Mouse (Mus musculus) thymus, adult 18-20 months (tissue): ENCODE results near the gene Khdrbs2.

Experiments used
- DNase-seq, 2 experiments: peaks; one replicate each; pipeline ENCODE4 v3.0.0; 2022; ENCODE audit warnings: mixed read lengths in 2 of 2

The Khdrbs2 gene

DNA sequence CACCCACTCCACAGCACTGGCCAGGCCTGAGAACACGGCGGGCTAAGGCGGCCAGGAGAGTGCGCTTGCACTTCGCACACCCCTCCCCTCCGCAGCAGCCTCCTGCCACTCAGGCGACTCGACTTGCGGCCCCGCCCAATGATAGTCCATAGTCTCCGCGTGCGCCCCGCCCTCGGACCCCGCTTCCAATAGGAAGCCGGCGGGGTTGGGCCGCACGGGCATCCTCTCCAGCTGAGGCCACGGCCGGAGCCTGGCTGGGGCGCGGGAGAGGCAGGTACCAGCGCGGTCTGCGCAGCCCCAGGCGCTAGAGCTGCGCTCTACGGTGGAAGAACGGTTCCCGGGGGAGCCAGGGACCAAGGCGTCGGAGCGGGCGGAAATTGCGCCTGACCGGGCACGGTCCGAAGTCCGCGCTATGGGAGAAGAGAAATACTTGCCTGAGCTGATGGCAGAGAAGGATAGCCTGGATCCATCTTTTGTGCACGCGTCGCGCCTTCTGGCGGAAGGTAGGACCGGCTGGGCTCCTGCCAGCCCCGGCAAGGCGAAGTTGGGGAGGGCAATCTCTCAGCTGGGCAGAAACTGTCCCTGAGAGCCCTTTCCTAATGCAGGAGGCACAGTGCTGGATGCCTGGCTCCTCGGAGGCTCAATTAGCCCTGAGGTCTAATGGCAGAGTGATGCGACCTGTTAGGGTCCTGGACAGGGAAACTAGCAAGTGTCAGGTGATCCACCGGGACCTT is at the start of gene Khdrbs2:
Gene Khdrbs2, plus strand, starts transcription at position 209 of the 734 bp plus-strand sequence.
- no peak for DNase-seq

DNA sequence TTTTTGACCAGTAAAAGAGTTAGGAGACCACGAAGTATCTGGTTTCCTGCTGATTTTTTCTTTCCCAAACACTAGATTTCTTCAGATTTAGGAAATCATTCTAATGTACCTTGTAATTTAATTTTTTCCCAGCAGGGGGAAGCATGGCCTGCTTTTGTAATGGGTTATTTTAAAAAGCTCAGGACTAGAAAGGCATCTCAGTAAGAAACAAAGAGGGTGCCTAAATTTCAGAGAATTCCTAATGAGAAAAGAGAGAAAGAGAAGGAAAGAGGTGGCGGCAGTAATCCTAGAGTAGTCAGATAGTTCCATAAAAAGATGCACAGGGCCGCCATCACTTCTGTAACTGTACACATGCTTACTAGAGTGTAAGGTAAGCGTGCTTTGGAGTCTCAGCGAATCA is 2.1 kb downstream of the Khdrbs2 start:
- no peak for DNase-seq

DNA sequence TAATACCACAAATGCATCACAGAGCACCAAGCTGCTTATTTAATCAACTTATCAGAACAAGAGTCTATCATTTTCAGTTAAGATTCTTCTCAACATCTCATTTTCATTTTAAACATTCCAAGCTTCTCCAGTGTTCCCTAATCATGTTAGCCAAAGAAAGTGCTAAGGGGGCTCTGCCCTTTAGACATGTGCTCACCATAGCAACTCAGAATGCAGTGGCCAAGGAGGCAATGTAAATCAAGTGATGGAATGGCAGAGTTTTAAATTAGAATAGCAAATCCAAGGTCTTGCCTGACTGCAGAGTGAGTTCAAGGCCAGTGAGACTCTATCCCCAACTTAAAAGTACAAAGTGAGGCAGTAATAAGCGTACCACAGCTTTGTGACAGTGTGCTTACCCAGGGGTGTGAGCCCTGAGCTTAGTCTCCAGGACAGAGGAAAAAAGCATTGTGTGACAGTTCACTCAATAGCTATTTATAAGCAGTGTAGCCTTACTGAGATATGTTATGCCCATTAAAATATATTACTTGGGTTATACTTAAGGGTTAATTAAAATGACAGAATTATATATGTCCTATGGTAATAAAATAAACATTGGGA is 27.2 kb downstream of the Khdrbs2 start:
- no peak for DNase-seq

DNA sequence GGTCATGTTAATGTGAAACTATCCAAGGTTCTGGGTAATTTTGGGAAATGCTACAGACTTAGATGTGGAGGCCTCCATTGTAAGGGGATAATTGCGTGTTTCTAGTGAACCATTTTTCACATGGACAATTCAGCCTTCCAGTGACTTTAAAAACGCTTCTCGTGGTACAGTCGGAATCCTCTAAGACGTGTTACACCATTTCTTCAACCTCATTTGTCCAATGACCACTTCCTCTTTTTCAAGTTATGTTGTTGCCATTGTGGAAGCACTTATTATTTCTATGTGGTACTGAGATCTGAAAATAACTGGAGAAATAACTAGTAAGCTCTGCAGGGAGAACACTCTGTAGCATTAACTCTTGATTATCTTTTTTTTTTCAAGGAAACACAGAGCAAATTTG is 75.9 kb downstream of the Khdrbs2 start:
- no peak for DNase-seq

DNA sequence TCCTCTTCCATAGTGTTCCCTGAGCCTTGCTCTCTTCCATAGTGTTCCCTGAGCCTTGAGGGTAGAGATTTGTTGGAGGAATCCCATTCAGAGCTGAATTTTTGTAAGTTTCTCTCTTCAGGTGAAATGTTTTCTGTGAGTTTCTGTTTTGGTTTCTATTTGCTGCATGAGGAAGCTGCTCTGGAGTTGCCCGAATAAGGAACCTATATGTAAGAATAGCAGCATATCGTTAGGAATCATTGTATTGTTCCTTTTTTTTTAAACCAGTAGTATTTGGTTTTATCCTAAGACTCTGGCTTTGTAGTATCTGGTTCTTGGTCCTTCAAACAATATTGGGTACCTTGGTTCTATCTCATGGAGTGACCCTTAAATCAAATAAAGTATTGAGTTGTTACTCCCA is 77.1 kb downstream of the Khdrbs2 start:
- no peak for DNase-seq

DNA sequence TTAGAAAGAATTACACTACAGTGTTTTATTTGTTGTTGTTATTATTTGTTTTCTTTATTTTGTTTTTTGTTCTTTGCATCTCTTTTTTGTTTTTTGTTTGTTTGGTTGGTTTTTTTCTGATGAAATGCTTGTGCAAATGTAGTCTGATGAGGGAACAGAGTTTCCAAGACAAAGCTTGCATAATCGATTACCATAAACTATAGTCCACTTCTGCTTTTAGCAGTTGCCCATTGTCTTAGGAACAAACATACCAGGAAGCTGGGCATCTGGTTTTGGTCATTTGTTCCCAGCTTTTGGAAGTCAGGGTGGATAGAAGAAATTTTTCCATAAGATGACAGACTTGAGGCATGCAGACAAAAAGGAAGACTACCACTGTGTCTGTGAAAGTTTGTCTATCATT is 77.8 kb downstream of the Khdrbs2 start:
- DNase-seq = no peak

DNA sequence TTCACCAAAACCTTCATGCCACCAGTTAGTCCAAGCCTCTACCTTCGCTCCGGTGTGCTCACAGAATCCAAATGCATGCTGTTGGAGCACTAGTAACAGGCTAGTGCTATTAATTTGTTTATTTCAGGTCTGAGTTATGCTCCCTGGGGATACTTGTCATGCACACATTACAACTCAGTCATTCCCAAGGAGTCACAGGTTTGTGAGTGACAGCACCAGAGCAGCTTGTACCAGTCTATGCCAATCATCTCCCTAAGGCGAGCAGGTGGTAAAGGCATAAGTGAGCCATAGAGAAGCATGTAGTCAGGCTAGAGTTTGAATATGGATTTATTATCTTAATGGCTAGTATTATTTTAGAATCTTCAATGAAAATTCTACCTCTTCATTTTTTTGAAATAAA is 86.4 kb downstream of the Khdrbs2 start:
- DNase-seq = no peak

DNA sequence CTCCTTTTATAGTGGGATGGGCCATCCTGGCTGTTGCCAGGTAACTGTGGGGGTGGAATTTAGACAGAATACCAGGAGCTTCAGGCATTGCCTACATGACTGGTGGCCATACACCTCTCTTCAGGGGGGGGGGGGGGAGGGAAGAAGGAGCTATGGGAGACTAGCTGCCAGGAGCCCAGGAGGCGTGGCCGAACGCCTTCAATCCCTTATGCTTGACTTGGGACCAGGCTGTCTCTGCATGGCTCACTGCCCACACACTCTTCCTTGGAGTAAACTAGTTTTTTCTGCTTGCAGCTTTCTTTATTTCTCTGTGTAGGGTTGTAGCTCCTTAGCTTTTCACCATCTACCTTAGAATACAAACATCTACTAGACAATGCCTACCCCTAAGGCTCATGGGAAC is 98.0 kb downstream of the Khdrbs2 start:
- no peak for DNase-seq

DNA sequence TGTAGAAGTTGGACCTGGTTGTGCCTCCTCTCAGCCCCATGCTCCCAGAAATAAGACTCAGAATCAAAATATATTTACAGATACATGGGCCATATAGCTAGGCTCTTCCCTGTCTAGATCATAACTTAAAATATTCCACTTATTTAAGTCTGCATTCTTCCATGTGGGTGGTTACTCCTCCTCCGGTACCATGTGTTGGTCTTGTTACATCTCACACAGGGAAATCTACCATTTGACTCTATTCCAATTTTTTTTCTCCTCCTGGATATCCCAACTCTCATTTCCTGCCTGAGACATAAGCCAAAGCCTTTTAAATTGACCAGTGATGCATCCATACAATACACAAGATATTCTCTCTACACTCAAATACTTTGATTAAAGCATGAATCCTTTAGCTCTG is 122.2 kb downstream of the Khdrbs2 start:
- no peak for DNase-seq

DNA sequence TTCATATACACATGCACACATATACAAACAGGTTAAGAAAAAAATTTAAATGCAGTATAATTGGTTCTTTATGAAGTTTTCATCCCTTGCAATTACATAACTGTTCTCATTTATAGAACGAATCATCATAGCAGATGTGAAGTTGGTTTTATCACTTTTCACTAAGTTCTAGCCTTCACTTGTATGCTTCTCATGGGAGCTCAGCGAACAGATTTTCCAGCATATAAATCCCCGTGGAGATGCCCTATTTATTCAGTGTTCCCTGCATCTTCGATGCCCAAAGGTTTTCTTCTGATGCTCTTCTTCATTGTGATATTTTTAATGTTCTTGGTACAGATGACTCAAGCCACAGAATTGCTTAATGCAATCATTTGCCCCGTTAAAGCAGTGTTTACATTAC is 128.9 kb downstream of the Khdrbs2 start:
- DNase-seq = no peak

DNA sequence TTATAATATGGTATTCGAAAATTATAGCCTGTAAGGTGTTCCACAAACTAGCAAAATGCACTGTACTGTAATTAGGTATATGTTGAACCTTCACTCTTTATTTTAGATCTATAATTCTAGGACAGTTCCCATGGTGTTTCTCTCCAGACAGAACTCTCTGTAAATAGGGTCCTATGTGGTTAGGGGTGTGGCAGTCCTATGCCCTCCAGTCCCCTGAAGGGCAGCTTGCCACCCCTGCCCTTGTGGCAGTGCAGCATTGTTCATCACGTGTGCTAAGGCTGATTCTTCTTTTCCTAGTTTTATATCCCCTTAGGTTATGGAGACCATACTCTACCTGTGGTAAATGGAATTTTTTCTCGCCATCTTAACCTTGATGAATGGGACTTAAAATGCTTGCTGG is 136.6 kb downstream of the Khdrbs2 start:
- DNase-seq = no peak

DNA sequence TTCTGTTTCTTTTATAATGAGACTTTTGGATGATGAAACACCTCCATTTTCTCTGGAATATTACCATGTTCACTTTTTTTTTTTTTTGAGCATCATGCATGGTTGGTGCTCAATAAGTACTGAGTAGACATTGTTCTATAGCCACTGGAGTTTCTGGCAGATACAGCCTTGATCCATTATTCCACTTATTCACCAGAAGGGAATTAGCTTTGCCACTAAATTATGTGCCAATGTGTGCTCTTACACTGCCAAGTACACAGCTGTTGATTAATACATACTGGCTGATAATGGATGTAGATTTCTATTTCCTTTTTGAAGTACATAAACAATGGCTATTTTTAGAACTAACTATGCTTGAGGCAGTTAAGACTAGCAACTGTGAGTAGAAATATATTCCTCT is 137.1 kb downstream of the Khdrbs2 start:
- no peak for DNase-seq

DNA sequence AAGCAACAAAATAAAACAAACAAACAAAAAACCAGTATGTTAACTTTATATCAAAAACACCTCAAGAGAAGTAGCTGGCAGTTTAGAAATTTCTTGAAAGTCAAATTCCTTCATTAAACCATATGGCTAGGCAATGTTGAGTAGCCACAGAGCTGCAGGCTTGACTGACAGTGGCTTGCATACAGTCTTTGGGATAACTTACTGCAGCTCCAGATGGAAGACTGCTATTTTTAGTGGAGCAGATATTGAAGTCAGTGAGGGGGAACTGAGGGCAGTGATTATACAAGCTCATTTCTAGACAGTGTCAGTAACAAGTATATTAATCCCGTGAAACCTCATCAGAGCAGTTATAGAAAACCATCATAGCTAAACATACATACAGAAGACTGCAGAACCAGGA is 166.6 kb downstream of the Khdrbs2 start:
- no peak for DNase-seq

DNA sequence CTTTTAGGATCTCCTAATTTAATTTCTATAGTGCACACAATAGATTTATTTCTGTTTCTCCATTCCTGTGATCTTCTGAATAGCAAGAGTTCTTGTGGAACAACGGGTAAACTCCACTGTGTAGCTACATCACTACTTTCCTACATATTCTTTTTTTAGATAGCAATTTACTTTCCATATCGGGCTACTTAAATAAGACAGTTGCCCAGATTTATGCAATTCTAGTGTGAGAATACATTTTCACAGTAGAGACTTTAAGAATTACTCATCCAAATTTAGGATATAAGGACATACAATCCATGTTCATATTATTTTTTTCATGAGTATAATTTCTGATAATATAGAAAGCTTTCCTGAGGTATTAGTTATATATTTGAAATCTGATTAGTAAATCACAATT is 175.0 kb downstream of the Khdrbs2 start:
- DNase-seq = no peak

DNA sequence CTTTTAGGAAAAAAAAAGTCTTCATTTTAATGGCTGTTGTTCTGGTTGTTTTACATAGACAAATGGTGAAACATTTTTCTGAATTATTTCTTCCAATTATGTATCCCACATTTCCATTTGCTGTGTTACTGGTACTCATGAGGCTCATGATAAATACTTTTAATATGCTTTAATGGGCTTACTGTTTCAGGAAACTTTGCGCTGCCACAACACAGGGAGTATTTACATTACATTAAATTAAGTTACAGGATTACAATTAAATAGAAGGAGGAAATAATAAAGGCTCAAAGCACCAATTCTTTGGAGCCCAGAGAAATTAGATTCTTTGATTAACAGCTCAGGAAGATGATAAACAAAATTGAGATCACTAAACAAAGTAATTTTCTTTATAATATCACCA is 179.6 kb downstream of the Khdrbs2 start:
- DNase-seq = no peak

DNA sequence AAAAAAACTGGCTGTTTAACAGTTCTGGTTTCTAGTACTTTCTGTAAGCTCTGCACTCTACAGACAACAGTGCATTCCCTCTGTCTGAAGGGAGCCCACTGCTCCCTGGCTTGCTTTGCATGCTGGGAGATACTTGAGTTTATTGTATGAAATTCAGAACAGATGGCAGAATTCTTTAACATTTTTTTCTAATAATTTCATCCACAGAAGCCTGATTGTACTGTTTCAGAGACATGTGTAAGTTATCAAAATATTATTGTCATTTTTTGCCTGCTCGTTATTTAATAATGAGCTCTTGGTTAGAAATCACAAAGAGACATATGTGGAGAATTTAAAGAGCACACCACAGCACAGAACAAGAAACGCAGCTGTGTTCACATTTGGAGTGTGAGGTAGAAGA is 191.0 kb downstream of the Khdrbs2 start:
- DNase-seq = no peak

DNA sequence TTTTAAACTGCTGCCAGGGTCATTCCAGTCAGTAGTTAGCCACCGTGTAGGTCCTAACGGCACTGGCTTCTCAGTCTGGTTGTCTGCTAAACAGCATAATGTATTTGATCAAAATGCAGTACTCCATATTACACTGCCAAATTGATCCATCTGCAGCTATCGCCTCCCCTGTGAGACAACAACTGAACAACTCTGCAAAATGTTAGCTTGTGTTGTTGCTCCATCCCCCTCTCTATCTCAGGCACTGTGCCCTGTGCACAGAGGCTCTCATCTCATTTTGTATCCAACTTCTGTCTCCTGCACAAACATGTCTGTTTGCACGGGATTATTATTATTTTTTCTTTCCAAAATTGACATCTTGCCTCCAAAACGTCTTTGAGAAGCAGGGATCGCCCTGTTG is 225.0 kb downstream of the Khdrbs2 start:
- no peak for DNase-seq

DNA sequence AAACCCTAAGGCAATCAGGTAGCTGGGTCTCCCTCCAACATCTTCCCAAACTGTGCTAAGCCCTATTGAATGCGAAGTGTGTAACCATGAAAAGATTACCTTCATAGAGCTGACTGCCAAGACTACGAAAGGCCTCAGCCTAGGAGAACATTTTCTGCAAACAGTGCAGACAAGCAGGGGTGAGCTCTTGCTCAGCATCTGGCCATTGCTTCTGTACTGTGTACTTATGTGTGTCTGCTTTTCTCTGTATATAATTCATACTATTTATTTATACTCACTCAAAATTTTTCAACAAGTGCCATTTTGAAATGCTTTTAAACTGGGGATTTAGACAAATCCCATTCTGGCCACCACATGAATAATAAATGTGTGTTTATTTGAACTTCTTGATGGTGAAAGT is 235.1 kb downstream of the Khdrbs2 start:
- DNase-seq = no peak

DNA sequence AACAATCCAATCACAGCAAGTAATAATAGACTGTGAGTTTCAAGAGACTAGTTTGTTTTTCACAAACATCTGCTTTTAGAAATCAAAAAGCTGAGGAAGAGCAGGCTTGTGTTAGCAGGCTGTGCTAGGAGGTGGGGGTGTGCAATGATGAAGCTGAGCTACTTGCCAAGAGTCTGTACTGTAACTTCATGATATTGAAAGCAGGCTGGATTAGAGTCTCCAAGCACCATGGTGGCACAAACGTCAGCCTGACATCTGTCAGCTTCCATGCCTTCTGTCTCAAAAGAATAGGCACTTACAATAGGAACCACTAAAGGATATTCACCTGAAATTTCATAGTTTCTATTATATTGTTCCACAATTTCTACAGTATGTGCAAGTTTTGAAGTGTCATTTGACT is 255.9 kb downstream of the Khdrbs2 start:
- DNase-seq = no peak

DNA sequence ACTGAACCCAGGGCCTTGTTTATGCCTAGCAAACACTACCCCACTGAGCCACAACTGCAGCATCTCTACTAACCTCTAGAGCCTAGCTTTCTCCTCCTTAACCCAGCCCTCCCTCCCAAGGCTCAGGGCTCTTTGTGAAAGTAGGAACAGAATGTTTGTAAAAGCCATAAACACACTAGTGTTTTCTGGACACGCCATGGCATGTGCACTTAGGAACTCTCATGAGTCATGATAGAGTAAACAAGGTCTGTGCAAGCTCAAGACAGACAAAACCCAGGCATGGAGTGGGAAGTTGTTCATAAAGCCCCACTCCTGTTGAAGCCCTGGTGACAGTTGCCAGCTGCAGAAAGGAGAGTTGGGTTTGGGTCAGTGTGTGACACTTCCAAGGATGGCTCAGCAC is 257.0 kb downstream of the Khdrbs2 start:
- DNase-seq = no peak

DNA sequence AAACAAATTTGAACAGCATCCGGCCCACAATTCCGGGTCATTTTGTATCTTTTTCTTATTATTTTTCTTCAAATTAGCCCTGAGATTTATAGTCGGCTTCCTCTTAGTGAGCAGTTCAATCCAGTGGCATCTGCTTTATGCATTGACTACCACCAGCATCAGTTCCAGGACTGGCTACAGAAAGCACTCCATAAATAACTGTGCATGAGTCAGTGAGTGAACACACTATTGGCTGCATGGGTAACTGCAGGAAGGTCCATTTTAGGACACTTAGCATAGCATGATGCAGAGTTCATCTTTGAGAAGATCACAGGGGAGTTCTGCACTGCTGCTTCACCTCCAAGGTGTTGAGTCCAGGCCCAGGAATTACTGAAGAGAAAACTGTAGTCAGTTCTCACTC is 258.0 kb downstream of the Khdrbs2 start:
- no peak for DNase-seq

DNA sequence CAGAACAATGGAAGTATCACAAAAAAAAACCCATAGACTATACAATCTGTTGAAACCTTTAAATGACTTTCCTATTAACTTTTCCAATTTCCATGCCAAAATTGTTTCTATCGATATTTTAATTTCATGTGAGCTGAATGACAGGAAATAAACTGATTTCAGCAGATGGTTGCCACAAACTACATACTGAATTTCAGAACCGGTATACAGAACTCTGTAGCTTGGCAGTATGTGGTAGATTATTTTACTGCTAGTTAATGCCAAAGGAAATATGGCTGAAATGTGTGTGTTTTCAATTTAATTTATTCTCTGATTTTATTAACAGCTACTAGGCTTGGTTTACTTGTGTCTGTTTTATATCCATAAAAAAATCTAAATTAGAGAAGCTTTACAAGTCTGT is 260.6 kb downstream of the Khdrbs2 start:
- DNase-seq = no peak

DNA sequence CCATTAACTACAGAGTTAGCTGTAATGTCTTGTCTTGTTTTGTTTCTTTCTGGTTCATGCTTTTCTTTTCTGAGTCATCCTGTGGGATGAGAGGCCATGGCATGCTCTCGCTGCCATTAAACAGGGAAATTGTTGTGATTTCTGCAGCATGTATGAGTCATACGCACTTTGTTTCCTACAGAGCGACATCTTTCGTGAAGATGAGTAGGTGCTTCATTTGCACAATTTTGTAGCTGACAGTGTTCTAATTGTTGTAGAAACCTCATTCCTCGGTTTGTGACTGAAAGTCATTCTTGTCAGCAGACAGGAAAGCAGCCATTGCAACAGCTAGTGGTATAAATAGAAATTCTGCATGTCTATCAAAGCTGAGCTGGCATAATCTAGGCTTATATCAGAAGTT is 271.4 kb downstream of the Khdrbs2 start:
- no peak for DNase-seq

DNA sequence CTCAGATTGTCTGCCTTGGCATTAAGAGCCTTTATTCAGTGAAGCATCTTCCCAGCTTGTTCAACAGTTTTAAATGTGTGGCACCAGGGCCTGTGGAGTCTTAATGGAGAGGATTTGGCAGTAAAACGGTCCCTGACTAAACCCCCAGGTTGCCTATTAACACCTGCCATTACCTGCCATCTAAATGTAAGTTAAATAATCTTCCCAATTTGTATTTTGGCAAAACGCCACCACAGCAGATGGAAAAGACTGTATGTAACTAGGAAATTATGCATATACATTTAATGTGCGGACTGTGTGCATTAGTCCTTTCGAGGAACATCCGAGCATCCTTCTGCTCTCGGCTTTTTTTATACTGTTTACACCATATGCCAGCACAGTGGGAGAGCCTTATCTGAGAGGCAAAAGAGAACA is 290.6 kb downstream of the Khdrbs2 start:
- DNase-seq = no peak

DNA sequence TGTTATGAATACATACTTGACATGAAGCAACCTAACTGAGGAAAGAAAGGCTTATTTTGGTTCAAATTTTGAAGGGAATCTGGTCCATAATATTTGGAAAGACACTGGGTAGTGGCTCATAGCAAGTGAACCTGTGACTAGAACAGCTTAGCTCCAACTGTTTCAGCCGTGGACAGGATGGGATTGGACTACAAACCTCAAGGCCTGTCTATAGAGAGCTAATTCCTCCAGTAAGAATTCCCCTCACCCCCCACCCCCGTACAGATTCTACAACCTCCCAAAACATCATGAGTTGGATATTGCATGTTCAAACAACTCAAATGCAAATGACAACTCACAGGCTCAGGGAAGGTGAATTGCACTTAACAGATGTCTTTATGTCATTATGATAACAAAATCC is 298.5 kb downstream of the Khdrbs2 start:
- DNase-seq = no peak
